Mouse (Mus musculus) limb, embryonic 10.5 days (tissue): ENCODE measurements around the gene Rnase10. TPM values are rescaled to one million over a fixed set of nuclear protein-coding genes. Genes with fewer than 3 reads are reported as not detected.

Experiments
- polyA plus RNA-seq: library from polyadenylated mRNA; unstranded; fragments of >200 nt; fragmentation: Nextera tagmentation; extraction: Ambion mirVana; gene quantifications from 2 replicates; pipeline ENCODE4 v1.2.1, GENCODE M21; 2016

Rnase10 gene
- polyA plus RNA-seq, 1 experiment from 2014 or later: not detected

Other genes with a start within 250 kb of the Rnase10 start
- gene Ttc5, start 222.2 kb upstream of the Rnase10 start, polyA plus RNA-seq: 91.9 and 96.1 TPM in 2 replicates
- not detected in 2 replicates for gene Ccnb1ip1, start 200.0 kb upstream of the Rnase10 start, polyA plus RNA-seq
- gene Parp2, start 199.9 kb upstream of the Rnase10 start, polyA plus RNA-seq: 63.3 and 77.2 TPM in 2 replicates
- gene Tep1, start 137.2 kb upstream of the Rnase10 start, polyA plus RNA-seq: 3.8 and 5.7 TPM in 2 replicates
- gene Klhl33, start 110.2 kb upstream of the Rnase10 start, polyA plus RNA-seq: 0.06 and 0.10 TPM in 2 replicates
- gene Osgep, start 82.9 kb upstream of the Rnase10 start, polyA plus RNA-seq: 179 and 201 TPM in 2 replicates
- 526 and 613 TPM in 2 replicates for gene Apex1, start 82.8 kb upstream of the Rnase10 start, polyA plus RNA-seq
- 45.4 and 51.9 TPM in 2 replicates for gene Pip4p1, start 76.9 kb upstream of the Rnase10 start, polyA plus RNA-seq
- 88.3 and 89.7 TPM in 2 replicates for gene Pnp, start 76.7 kb upstream of the Rnase10 start, polyA plus RNA-seq
- not detected in 2 replicates for gene Gm49342, start 63.2 kb upstream of the Rnase10 start, polyA plus RNA-seq
- gene Pnp2, start 51.8 kb upstream of the Rnase10 start, polyA plus RNA-seq: 0.48 and 0.65 TPM in 2 replicates
- not detected in 2 replicates for gene Rnase9, start 34.1 kb downstream of the Rnase10 start, polyA plus RNA-seq
- not detected in 2 replicates for gene Rnase11, start 42.4 kb downstream of the Rnase10 start, polyA plus RNA-seq
- gene Rnase12, start 49.9 kb downstream of the Rnase10 start, polyA plus RNA-seq: 0.30 TPM in 1 of 2 replicates, not detected in the other
- gene Olfr750, start 66.7 kb downstream of the Rnase10 start, polyA plus RNA-seq: not detected in 2 replicates
- 5.1 and 6.6 TPM in 2 replicates for gene Rnase4, start 83.3 kb downstream of the Rnase10 start, polyA plus RNA-seq
- 1.5 and 1.8 TPM in 2 replicates for gene Ang, start 83.4 kb downstream of the Rnase10 start, polyA plus RNA-seq
- gene Eddm3b, start 106.7 kb downstream of the Rnase10 start, polyA plus RNA-seq: not detected in 2 replicates
- 0.14 TPM in 1 of 2 replicates, not detected in the other for gene Rnase6, start 116.2 kb downstream of the Rnase10 start, polyA plus RNA-seq
- 0.15 TPM in 1 of 2 replicates, not detected in the other for gene Rnase1, start 139.0 kb downstream of the Rnase10 start, polyA plus RNA-seq
- gene Rnase2b, start 154.5 kb downstream of the Rnase10 start, polyA plus RNA-seq: not detected in 2 replicates
- not detected in 2 replicates for gene Ang2, start 191.4 kb downstream of the Rnase10 start, polyA plus RNA-seq
- gene Ear14, start 195.6 kb downstream of the Rnase10 start, polyA plus RNA-seq: not detected in 2 replicates
- gene Rnase2a, start 248.4 kb downstream of the Rnase10 start, polyA plus RNA-seq: not detected in 2 replicates